Mouse (Mus musculus): ENCODE data around the gene Ankrd63. TPM values are rescaled to one million over a fixed set of nuclear protein-coding genes. Genes with fewer than 3 reads are reported as not detected.
"Not testable (repeated sequence)": the region's sequence is repeated elsewhere in the genome, so short reads cannot be mapped to it uniquely, and the experiment has no call there.

The Ankrd63 gene
- polyA plus RNA-seq, 1 experiment from 2014 or later = 0.19 TPM

DNA sequence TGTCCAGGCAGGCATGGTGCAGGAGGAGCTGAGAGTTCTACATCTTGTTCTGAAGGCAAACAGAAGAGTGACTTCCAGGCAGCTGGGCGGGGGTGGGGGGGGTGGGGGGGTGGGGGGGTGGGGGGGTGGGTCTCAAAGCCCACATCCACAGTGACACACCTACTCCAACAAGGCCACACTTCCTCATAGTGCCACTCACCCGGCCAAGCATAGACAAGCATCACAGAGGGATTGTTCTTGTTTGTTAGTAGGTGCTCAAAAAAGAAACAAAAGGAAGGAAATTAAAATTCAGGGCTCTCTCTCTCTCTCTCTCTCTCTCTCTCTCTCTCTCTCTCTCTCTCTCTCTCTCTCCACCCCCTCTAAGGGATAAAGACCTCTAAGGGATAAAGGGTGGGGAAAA, 53.1 kb downstream of the Ankrd63 start:
- H3K27ac ChIP-seq (ENCODE audit: low read depth); H3K4me2 ChIP-seq (ENCODE audit: low read length); H3K27me3 ChIP-seq (replicated peaks; ENCODE audit: control insufficient read depth, insufficient read depth, low read length); H3K4me3 ChIP-seq (ENCODE audit: low read depth, low read length); DNase-seq (ENCODE audit: low spot score); H3K4me1 ChIP-seq (replicated peaks; ENCODE audit: control insufficient read depth, insufficient read depth, low read length); ATAC-seq (replicated peaks; ENCODE audit: low FRiP score, low TSS enrichment, low read depth); H3K36me3 ChIP-seq (ENCODE audit: control insufficient read depth, insufficient read depth, low read length); H3K9me3 ChIP-seq (ENCODE audit: control insufficient read depth, low read length); H3K9ac ChIP-seq (ENCODE audit: low read length): not testable (repeated sequence)
- 77% methylated on average over 1 of the region's 2 CpGs for WGBS

Other genes starting within 250 kb of the Ankrd63 start
- gene Srp14, start 224.3 kb downstream of the Ankrd63 start, polyA plus RNA-seq (2014; fragmentation: Nextera tagmentation; extraction: Ambion mirVana) = 203 and 215 TPM in 2 replicates
- 4.9 and 5.0 TPM in 2 replicates for gene Bmf, start 154.3 kb downstream of the Ankrd63 start, polyA plus RNA-seq (2014; fragmentation: Nextera tagmentation; extraction: Ambion mirVana)
- 81.4 and 94.0 TPM in 2 replicates for gene Bub1b, start 105.8 kb downstream of the Ankrd63 start, polyA plus RNA-seq (2014; fragmentation: Nextera tagmentation; extraction: Ambion mirVana)
- 2.4 and 2.7 TPM in 2 replicates for gene Pak6, start 40.7 kb downstream of the Ankrd63 start, polyA plus RNA-seq (2014; fragmentation: Nextera tagmentation; extraction: Ambion mirVana)
- 1.4 and 1.6 TPM in 2 replicates for gene Plcb2, start 24.5 kb upstream of the Ankrd63 start, polyA plus RNA-seq (2014; fragmentation: Nextera tagmentation; extraction: Ambion mirVana)
- gene Inafm2, start 41.8 kb upstream of the Ankrd63 start, polyA plus RNA-seq (2014; fragmentation: Nextera tagmentation; extraction: Ambion mirVana) = 31.9 and 37.0 TPM in 2 replicates
- gene Ccdc9b, start 58.7 kb upstream of the Ankrd63 start, polyA plus RNA-seq (2014; fragmentation: Nextera tagmentation; extraction: Ambion mirVana) = 1.2 and 1.4 TPM in 2 replicates
- 21.2 and 45.1 TPM in 2 replicates for gene Phgr1, start 68.8 kb upstream of the Ankrd63 start, polyA plus RNA-seq (2014; fragmentation: Nextera tagmentation; extraction: Ambion mirVana)
- gene Disp2, start 75.8 kb upstream of the Ankrd63 start, polyA plus RNA-seq (2014; fragmentation: Nextera tagmentation; extraction: Ambion mirVana) = 2.6 and 3.0 TPM in 2 replicates
- 97.9 and 109 TPM in 2 replicates for gene Knstrn, start 110.0 kb upstream of the Ankrd63 start, polyA plus RNA-seq (2014; fragmentation: Nextera tagmentation; extraction: Ambion mirVana)
- gene Ivd, start 158.0 kb upstream of the Ankrd63 start, polyA plus RNA-seq (2014; fragmentation: Nextera tagmentation; extraction: Ambion mirVana) = 51.6 and 51.9 TPM in 2 replicates
- 0.93 and 1.7 TPM in 2 replicates for gene Bahd1, start 196.4 kb upstream of the Ankrd63 start, polyA plus RNA-seq (2014; fragmentation: Nextera tagmentation; extraction: Ambion mirVana)
- gene Chst14, start 222.5 kb upstream of the Ankrd63 start, polyA plus RNA-seq (2014; fragmentation: Nextera tagmentation; extraction: Ambion mirVana) = 32.2 and 32.7 TPM in 2 replicates

Data from intestine, embryonic 14.5 days (tissue).